Mouse (Mus musculus) cortical plate, adult 2 months (tissue): ENCODE measurements around the gene Spata7. TPM values are rescaled to one million over a fixed set of nuclear protein-coding genes. Genes with fewer than 3 reads are reported as not detected.

Experiments used
- H3K27ac ChIP-seq: fragments of 200-500 bp; 2 replicates; pipeline ENCODE4 v1.5.1; 2012; ENCODE audit warnings: low read length, control low read depth, inconsistent platforms; ENCODE audit not compliant: insufficient read depth
- H3K4me1 ChIP-seq: fragments of 200-500 bp; 2 replicates; pipeline ENCODE4 v1.6.1; 2011; ENCODE audit warnings: low read length; ENCODE audit not compliant: control insufficient read depth, insufficient read depth
- H3K4me3 ChIP-seq: fragments of 200-500 bp; 2 replicates; pipeline ENCODE4 v1.5.1; 2011; ENCODE audit warnings: mild to moderate bottlenecking, low read length, control low read depth; ENCODE audit not compliant: insufficient read depth
- CTCF ChIP-seq: fragments of 200-500 bp; IDR thresholded peaks from 2 replicates; pipeline ENCODE4 v1.5.1; 2011; ENCODE audit warnings: mild to moderate bottlenecking, control low read depth, low read length; ENCODE audit not compliant: insufficient read depth; ENCODE audit errors: extremely low read depth
- POLR2A ChIP-seq: fragments of 200-500 bp; IDR thresholded peaks from 2 replicates; pipeline ENCODE4 v1.6.1; 2011; ENCODE audit warnings: mild to moderate bottlenecking, low read length, control low read depth; ENCODE audit not compliant: insufficient read depth; ENCODE audit errors: extremely low read depth
- polyA plus RNA-seq: library from polyadenylated mRNA; depleted of rRNA; stranded (reverse); fragments of >200 nt; gene quantifications from 2 replicates; pipeline ENCODE4 v1.2.3, GENCODE M21; 2012; rRNA removed

Spata7 gene
- polyA plus RNA-seq, 1 experiment, result 27.0 TPM

GRCm38 (mm10) chr12:98697202-98697601, 69.2 kb downstream of the Spata7 start:
- H3K4me3 ChIP-seq, result no peak overlapping the region
- TF ChIP-seq POLR2A (no peak), CTCF (no peak)
- no peaks in the 10 kb centered on the region for H3K4me1 ChIP-seq
- H3K27ac ChIP-seq, result no peak overlapping the region

GRCm38 (mm10) chr12:98701564-98701963, 73.6 kb downstream of the Spata7 start:
- TF ChIP-seq CTCF (no peak), POLR2A (no peak)
- Histone ChIP-seq H3K4me3 (no peak overlapping the region), H3K27ac (no peak overlapping the region), H3K4me1 (no peaks in the 10 kb centered on the region)

- Histone ChIP-seq H3K4me3 (no peak overlapping the region), H3K4me1 (no peaks in the 10 kb centered on the region), H3K27ac (no peak overlapping the region)
- no peak for TF ChIP-seq CTCF
- TF ChIP-seq POLR2A, result no peak
Observed at GRCm38 (mm10) chr12:98703554-98703953, 75.6 kb downstream of the Spata7 start.

- TF ChIP-seq POLR2A (no peak), CTCF (no peak)
- no peaks in the 10 kb centered on the region for H3K4me1 ChIP-seq
- no peak overlapping the region for H3K4me3 ChIP-seq
- no peak overlapping the region for H3K27ac ChIP-seq
Observed at GRCm38 (mm10) chr12:98703961-98704360, 76.0 kb downstream of the Spata7 start.

- no peak overlapping the region for H3K27ac ChIP-seq
- no peak overlapping the region for H3K4me3 ChIP-seq
- TF ChIP-seq POLR2A, result no peak
- no peak for TF ChIP-seq CTCF
- H3K4me1 ChIP-seq, result no peaks in the 10 kb centered on the region
Observed at GRCm38 (mm10) chr12:98712819-98713218, 84.9 kb downstream of the Spata7 start.

- TF ChIP-seq POLR2A (no peak), CTCF (no peak)
- no peaks in the 10 kb centered on the region for H3K4me1 ChIP-seq
- no peak overlapping the region for H3K27ac ChIP-seq
- no peak overlapping the region for H3K4me3 ChIP-seq
Observed at GRCm38 (mm10) chr12:98713621-98714103, 85.7 kb downstream of the Spata7 start.

- TF ChIP-seq POLR2A (no peak), CTCF (no peak)
- Histone ChIP-seq H3K27ac (no peak overlapping the region), H3K4me1 (no peaks in the 10 kb centered on the region), H3K4me3 (no peak overlapping the region)
Observed at GRCm38 (mm10) chr12:98714757-98715156, 86.8 kb downstream of the Spata7 start.

GRCm38 (mm10) chr12:98716142-98716541, 88.2 kb downstream of the Spata7 start:
- no peak for TF ChIP-seq CTCF
- no peak for TF ChIP-seq POLR2A
- Histone ChIP-seq H3K27ac (no peak overlapping the region), H3K4me3 (no peak overlapping the region), H3K4me1 (no peaks in the 10 kb centered on the region; the same call in 1 of the 2 replicates)

Other genes with a start within 250 kb of the Spata7 start
- 4.3 and 4.7 TPM in 2 replicates for gene Kcnk10, start 49.8 kb upstream of the Spata7 start, polyA plus RNA-seq
- 8.5 and 10.6 TPM in 2 replicates for gene Ptpn21, start 109.2 kb downstream of the Spata7 start, polyA plus RNA-seq
- gene Zc3h14, start 118.8 kb downstream of the Spata7 start, polyA plus RNA-seq, result 119 TPM in 2 replicates